Mouse (Mus musculus): ENCODE data around the gene Polg.

Gene Polg

DNA sequence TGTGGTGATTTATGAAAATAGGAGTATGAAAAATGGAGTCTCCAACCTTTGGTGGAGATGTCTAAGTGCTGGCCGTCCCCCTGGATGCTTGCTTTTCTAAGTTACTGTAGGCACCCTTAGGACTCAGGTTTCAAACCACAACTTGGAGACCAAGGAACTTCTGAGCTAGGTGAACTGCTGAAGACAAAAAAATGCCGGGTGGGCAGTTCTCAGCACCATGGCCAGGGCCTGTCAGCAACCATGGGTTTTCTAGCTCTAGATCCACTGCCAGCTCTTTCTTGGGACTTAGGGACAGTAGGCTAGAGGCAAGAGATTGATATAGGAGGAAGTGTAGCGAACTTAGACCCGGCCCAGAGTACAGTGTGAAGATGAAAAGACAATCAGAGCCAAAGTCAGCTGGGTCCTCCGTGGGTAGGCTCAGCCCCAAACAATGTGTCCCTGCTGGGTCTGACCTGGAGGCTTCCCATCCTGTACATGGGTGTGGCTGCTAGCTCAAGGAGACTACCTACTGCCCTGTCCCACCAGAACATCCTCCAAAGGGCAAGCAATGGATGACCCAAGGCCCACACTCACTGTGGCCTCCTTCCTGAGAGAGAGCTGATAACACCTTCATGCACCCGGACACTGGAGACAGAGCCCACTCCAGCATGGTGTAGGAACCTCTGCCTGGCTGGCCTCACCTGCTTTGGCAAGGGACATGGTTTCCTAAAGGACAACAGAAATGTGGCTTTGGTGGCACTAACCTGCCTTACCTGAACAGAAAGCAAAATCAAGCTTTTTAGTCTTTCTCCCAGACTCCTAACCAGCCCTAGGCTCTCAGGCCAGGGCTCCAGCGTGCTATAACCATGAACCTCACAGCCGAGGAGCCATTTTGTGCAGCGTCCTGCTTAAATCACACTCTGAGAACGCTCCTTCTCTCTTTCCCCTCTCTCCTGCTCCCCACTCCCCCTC lies 36.3 kb upstream of the Polg start:
- no peak for DNase-seq (ENCODE audit: low read depth)

DNA sequence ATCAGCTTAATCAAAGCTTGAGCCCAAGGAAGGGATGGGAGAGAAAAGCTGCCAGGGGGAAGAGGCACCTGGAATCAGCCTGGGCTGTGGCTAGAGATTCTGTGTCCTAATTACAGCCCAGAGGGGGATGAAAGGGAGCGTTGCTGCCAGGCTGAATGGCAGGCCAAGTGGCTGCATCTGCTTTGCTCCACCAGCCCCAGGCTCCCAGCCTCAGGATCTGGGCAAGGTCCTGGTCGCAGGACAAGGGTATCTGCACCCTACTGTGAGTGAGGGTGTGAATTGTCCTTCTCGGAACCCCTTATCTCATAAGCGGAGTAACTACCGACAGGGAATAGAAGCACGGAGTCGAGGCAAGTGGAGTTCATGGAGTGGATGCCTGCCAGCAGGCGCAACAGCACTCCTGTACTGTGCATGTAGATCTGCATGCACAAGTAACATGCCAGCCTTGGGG lies 35.4 kb upstream of the Polg start:
- DNase-seq (ENCODE audit: low read depth): no peak

DNA sequence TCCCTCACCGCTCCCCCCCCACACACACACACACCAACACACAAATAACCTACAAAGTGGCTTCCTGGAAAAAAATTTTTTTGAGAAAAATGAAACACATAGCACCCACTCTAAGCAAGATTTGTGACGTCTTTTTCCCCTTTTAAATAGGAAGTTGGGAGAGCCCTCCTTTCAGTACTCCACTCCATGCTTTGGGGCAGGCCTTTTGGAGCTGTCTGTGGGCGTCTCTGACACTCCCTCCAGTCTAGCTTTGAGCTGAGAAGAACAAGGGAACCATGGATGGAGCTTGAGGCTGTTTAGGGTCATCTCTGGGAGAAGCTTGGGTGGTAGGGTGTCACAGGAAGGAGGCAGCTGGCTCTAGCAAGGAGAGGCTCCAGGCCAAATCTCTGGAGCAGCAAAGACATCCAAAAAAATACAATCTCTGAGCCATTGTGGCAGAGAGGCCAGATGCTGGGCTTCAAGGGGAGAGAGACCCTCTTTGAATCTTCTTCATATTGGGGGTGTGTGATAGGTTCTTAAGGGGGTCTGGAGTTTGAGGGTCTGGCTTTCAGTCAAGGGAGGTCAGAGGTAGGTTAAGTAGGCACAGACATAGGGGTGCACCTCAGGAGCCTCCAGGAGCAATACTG lies 34.6 kb upstream of the Polg start:
- no peak for DNase-seq (ENCODE audit: low read depth)

DNA sequence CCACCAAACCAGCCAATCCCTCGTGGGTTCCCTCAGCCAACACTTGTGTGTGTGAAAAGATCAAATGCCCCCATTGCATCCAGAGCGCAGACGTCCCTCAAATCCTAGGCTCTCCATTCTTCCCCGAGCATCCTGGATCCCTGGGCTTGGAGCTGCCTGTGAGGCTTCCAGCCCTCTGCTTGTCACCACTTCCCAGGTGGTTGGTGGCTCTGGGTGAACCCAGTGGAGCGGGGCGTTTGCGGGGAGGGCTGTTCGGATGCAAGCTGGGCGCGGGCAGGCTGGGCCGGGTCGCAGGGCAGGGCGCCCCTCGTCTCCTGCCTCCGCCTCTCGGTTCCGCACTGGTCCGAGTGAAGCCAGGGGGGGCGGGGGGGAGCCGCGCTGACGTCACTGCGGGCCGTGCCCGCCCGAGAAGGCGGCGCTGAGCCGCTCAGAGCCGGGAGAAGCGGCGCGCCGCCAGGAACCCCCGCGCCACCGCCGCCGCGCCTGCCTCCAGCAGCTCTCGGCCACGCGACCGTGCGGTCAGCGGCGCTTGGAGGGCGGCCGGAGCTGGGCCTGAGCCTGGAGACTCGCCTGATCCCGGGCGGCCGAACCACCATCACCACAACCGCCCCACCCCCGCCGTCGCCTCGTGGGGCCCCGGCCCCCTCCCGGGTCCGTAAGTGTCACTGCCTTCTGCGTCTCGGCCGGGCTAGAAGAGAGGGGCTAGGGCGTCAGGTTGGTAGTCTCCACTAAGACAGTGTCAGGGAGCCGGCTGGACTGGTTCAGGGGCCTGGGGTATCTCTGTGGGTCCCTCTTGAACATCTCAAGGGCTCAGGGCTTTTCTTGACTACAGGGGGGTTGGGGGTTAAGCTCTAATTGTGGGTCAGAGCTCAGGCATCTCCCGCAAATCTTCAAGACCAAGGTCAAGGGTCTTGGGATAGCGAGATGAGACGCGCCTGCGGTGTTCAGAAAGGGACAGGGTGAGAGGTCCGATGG lies 33.7 kb upstream of the Polg start:
- no peak for DNase-seq (ENCODE audit: low read depth)

DNA sequence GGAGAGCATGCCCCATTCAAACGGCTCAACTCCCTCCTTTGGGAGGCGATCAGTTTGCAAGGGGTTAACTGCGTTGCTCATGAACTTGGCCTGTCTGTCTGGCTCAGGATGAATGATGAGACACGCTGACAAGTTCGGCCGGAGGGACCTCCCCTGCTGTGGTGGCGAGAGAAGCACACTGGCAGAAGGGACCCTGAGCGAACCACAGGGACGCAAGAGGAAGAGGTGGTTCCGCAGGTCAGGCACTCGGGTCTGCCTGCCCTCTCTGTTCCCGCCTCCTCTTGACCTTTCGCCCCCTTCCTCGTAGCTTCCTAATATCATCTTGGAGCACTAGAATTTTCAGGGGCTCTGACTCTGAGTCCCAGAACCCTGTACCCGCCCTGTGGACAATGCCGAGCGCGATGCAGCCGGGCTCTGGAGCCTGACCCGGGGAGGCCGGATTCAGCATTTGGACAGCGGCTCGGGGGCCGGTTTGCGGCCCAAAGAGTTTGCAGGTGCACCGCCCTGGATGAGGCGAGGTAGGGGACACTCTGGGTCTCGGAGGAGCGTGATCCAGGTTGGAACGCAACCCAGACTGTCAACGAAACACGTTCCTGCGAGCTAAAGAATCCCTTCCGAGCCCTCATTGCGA lies 32.9 kb upstream of the Polg start:
- peak; percentile 28 for DNase-seq (ENCODE audit: low read depth)

DNA sequence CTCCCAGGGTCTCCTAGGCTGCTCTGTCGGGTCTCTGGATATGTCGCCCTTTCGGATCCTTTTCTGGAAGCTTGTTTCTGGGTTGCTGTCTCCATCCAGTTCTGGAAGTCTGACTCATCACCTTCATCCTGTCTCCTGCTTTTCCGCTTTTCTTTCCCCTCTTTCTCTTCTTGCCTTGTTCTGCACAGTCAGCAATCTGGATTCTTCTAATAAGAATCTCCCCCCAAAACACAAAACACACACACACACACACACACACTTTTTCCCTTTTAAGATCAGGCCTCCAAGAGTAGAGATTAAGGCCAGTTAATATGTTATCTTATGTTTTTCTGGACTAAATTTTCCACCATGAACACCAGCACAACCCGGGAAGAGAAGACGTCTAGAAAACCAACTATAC lies 32.2 kb upstream of the Polg start:
- no peak for DNase-seq (ENCODE audit: low read depth)

DNA sequence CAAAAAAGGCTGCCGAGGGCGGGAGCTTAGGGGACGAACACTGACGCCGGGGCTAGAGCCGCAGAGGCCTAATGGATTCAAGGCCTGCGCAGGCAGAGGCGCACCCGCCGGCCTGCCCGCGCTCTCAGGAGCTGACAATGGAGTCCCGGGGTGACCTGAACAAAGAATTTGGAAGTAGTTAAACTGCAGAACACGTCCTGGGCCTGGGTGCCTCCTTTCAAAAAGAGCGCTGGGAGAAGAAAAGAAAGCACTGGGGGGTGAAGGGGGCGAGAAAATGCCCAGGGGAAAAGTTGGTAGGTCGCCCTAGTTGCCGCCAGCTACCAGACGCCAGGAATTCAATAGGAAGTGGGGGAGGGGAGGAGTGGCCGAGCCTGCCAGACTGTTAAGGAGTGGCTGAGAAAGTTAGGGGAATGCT lies 31.5 kb upstream of the Polg start:
- no peak for DNase-seq (ENCODE audit: low read depth)

DNA sequence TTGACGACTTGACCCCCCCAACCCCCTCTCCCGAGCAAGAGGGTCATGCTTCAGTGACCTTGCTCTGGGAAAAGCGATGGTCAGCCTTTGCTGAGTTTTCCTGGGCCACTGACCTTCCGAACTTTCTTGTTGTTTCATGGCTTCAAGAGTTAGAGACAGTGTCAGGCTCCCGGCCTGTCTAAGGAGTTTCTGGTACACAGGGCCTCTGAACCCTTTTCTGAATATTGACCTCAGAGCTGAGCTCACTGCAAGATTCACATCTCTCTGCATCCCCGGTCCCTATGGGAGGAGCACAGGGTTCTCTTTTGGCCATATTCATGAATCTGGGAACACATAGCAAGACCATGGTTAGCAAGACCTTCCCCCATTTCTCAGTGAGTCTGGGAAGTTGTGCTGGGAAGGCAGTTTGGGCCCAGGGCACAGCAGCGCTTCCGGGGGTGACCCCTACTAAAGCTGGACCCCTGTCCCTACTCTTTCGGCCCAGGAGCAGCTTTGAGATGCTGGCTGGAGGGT lies 30.7 kb upstream of the Polg start:
- no peak for DNase-seq (ENCODE audit: low read depth)

DNA sequence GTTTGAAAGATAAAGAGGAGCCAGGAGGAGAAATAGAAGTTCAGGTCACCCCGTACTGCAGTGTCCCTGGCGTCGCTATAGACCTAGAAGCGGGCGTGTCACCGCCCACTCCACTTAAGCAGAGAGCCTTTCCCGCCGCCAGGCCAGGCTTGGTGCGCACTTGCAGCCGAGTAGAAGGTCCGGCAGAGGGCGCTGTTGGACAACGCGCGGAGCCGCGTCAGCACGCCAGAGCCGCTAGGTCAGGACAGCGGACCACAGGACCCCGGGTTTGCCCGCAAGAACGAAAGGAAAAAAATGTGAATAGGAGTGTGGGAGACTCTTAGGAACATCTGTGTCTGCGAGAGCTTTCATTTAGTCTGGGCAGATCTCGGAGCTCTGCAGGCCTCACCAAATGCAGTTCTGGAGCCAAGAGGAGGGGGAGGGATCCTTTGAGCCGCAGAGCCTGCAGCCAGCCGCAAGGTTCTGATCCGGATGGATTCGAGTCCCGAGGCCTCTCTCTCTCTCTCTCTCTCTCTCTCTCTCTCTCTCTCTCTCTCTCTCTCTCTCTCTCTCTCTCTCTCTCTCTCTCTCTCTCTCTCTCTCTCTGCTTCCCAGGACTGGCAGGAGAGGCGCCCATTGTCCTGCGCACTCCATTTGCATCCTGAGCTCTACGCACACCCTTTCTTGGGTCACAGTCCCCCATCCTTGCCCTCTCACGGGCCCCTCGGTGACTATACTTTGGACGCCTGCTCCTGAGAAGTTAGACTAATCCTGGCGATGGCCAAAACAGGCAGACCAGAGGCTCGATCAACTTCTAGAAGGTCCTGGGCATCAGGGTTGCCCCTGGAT lies 30.0 kb upstream of the Polg start:
- peak; percentile 62 for DNase-seq (ENCODE audit: low read depth)

DNA sequence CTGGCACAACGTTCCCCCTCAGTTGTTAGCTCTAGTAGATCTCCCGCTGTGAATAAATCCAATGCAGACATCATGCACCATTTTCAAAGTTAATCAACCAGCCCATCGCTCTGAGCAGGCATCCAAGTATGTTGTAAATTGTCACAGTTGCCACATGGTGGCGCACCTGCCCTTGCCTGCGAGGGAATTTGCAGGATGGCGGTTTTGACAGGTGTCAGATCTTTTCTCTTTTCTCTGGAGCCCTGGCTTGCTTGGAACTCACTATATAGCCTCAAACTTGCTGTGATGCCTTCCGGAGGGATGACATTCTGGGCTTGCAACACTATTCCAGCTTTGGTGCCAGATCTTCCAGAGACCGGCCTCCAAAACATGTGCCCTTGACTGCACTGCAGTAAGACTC lies 27.8 kb upstream of the Polg start:
- peak; percentile 34 for DNase-seq (ENCODE audit: low read depth)

DNA sequence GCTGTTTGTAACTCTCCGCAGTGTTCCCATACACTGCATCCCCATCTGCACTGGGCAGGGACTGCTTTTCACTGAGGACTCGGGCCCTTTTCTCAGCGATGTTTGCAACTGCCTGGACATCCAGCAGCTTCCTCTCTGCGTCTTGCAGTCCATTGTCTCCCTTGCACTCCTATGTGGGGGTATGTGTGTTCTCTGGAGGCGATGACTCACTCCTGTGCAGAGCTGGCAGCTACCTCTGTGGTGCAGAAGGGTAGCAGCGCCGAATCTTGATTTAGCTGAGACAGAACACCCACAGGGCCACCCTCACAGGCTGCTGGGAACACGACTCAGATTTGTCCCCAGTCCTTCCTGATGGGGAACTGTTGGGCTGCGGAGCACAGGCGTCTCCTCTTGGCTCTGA lies 20.4 kb upstream of the Polg start:
- DNase-seq (ENCODE audit: low read depth): no peak

DNA sequence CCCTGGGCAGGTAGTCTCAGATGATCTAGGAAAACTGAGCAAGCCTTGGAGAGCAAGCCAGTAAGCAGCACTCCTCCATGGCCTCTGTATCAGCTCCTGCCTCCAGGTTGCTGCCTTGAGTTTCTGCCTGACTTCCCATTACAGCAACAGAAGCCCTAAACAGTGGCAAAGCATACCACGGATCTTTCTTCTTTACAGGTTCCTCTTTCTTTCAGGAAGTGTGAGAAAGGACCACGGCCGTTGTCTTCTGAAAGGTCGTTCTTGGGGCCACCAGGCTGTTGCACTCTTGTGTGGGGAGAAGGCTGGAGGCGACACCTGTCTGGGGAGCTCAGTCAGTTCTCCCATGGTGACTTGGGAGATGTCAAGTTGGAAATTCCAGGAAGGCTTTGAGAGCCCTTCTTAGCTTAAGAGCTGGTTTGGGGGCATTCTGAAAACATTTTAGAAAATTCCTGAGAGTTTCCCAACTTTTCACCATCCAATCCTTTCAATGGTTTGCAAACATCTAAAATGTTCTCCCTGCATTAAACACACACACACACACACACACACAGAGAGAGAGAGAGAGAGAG lies 8.8 kb upstream of the Polg start:
- no peak for DNase-seq (ENCODE audit: low read depth)

DNA sequence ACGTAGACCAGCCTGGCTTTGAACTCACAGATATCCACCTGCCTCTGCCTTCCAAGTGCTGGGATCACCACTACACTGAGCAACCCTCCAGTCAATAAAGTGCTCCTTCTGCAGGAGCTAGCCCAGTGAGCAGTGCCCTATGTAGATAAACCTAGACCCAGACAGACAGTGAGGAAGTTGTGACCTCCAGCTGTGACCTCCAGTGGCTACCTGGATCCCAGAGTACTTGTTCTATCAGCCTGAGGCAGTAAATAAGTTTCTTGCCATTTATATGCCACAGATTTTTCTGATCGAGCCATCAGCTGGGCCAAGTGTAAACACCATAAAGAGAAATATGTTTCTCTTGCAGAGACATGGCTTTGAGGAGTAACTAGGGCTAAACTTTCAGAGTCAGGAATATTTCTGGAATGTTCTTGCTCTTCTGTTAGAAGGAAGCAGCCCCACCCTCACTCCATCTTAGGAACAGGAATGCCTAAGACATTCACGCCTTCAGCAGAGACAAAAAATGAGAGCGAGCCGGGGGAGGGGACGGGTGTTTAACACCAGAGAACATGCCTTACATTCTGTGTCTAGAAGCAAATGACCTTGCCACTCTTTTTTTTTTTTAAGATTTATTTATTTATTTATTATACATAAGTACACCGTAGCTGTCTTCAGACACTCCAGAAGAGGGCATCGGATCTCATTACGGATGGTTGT lies 7.5 kb upstream of the Polg start:
- DNase-seq (ENCODE audit: low read depth): no peak

DNA sequence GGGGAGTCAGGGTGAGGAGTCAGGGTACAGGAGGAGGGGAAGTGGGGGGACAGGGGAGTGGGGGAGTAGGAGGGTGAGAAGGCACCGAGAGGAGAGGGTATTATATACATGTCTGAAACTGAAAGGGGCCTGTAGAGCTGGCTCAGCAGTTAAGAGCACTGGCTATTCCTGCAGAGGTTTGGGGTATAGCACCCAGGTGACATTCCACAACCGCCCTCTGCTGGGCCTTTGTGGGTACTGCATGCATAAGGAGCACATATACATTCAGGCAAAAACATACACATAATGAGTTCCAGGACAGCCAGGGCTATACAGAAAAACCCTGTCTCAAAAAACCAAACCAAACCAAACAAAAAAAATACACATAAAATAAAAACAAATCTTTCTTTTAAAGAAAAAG lies 6.6 kb upstream of the Polg start:
- peak; percentile 31 for DNase-seq (ENCODE audit: low read depth)

DNA sequence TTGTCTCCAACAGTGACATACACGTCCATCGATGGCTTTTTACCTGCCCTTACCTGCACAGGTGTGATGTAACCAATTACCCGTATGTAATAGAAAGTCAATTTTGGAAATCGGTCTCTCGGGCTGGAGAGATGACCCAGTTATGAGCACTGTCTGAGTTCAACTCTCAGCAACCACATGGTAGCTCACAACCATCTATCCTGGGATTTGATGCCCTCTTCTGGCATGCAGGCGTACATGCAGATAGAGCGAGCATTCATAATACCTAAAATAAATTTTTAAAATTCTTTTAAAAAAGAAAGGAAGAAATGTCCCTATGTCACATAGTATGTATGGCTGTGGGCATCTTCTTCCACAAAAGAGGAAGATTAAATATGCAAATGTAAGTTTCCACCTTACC lies 5.3 kb upstream of the Polg start:
- DNase-seq (ENCODE audit: low read depth): no peak

DNA sequence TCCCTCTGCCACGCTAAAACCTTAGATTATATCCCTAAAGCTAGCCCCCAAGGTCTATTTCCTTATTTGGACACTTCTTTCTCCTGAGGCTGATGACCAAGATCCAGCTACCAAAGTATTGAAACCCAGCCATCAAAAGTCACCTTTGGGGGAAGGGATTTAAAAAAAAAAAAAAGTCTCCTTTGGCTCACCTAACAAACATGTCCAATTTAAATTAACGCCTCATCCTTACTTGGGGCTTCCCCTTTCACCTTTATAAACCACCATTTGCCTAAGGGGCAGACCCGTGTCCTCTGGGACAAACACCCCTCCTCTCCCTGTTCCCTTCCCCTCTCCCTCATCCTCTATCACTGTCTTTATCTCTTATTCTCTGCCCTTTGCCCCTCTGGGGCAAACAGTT lies 4.6 kb upstream of the Polg start:
- no peak for DNase-seq (ENCODE audit: low read depth)

DNA sequence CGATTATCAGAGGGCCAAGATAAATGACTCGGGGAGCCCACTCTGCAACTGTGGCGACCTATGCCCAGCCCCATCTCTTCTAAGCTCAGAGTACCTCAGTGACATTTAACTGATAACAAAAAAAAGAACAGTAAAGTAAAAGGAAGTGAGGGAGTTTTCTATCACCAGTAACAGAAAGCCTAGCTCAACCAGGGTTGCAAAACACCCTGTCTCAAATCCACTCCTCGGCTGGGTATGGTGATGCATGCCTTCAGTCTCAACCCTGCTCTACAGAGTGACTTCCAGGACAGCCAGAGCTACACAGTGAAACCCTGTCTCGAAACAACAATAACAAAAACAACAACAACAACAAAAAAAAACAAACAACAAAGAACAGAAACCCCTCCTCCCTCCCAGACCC lies 3.6 kb upstream of the Polg start:
- no peak for DNase-seq (ENCODE audit: low read depth)

DNA sequence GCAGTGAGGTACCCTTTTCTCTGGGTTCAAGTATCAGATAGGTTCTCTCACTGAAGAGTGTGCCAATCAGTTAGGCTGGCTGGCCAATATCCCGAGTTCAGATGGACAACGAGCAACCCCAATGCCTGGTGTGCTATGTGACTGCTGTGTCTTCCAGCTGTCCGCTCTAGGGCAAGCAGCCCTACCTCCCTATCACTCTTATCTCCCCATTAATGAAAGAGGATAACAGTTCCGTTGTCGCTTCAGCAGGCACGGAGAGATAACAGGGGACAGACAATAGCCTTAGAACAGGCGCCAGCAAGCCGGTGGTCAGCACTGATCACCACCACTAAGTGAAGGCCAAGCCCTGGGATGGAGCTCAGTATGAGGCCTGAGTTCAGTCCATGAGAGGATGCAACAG lies 2.8 kb upstream of the Polg start:
- DNase-seq (ENCODE audit: low read depth): no peak

DNA sequence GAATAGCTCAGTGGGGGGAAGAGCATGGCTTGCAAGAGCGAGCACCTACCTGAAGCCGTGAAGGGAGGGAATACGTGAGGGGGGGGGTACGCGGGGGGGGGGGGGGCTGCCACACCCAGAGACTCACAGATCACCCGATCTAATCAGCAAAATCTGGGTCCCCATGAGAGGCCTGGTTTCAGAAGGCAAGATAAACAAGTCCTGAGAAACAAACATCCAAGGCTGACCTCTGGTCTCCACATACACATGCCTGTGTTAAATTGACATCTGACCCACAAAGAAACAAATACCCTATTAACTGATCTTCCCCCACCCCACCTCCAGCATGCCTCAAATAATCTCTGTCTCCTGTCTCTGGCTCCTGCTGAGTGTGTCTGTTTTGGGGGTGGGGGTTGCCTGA lies 1.8 kb upstream of the Polg start:
- DNase-seq (ENCODE audit: low read depth): no peak

All from c-Kit-positive CD71-positive TER-119-negative erythroid progenitor cells, embryonic 14.5 days (primary cell).